Mouse (Mus musculus): Measurements from ENCODE around the gene Pitpnb.

DNA sequence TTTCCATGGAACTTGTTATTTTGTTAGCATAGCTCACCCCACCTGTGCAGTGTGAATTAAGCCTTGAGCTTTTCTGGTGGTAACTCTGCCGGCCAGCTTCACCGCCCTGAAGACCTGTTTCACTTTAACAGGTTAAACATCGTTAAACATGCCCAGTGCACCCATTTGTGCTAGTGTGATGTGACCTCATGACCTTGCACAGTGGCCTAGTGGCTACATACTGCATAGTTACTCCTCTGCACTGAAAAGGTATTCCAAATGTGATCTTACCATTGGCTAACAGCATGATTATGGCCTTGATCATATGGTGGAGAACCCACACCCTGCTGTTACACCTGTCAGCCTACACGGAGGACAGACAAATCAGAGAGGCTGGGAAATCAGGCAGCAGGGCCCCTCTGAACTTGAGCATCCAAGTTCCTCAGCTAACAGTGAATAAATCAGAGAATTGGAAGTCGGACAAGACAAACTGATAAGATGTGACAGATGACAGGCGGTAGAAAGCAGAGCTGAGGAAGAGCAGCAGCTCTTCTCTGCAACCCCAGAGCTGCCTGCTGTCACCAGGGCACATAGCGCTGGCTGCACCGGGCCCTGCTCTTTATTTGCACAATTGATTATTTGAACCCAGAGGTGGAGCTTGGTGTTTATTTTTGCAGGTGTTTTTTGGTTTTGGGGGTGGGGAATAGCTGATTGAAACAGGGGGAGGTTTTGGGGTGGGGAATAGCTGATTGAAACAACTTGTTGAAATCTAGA is 5.6 kb downstream of the Pitpnb start:
- TF ChIP-seq CTCF (IDR thresholded peaks at IDR 0.05; ENCODE audit: control insufficient read depth, insufficient read depth, insufficient replicate concordance, low read depth, low read length): no peak
- no peak for TF ChIP-seq POLR2A (IDR thresholded peaks at IDR 0.05; ENCODE audit: control insufficient read depth, low read depth, low read length)
